Mouse (Mus musculus) mature B cell (primary cell): ENCODE data around the gene Fam213a.
"Not testable (repeated sequence)": the region's sequence is repeated elsewhere in the genome, so short reads cannot be mapped to it uniquely, and the experiment has no call there.

ENCODE experiments used
- in situ Hi-C: fragments of 300-500 bp; cut with MboI; formaldehyde crosslinking; loops from 2 replicates; pipeline ENCODE4 v1.14.3; 2019

Gene Fam213a

GRCm38 (mm10) chr14:41013630-41014613 lies at the start of gene Fam213a:
Fam213a (minus strand) TSS chr14:41013788.
- in situ Hi-C loops: no loop called here

DNA sequence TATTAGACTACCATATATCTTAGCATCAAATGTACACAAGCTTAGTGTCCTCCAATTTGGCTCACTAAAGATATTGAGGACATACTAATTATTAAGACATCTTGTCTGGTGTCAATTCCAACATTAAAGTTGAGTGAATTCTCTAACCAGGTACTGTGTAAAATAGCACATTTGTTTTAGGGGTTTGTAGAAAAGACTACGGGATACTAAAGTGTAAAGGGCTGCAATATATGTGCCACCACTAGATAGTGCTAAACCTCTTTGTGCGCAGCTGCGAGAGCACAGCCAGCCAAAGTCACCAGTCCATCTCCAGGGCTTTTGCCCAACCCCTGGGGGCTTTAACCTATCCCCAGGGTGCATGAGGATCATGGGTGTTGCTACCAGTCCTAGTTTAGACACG lies 39.6 kb upstream of the Fam213a start:
- in situ Hi-C loops: not testable (repeated sequence)

DNA sequence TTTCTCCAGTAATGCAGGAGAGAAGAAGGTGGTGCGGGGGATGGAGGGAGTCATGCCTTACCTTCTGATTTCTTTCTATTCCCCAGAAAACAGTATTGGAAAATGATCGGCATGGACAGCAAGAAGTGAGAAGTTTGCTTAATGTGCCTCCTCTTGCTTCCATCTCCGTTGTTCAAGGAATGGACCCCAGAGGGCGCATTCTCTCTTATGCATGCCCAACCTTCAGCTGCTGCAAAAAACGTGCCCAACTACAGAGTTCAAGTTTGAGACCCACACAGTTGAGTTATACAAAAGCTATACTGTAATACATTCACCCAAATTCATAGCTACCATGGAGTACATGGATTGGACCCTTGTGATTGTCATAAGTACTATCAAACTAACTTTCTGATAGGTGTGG lies 38.9 kb upstream of the Fam213a start:
- in situ Hi-C loops: no loop called here

GRCm38 (mm10) chr14:41050471-41050870 lies 36.9 kb upstream of the Fam213a start:
- in situ Hi-C loops: no loop called here

DNA sequence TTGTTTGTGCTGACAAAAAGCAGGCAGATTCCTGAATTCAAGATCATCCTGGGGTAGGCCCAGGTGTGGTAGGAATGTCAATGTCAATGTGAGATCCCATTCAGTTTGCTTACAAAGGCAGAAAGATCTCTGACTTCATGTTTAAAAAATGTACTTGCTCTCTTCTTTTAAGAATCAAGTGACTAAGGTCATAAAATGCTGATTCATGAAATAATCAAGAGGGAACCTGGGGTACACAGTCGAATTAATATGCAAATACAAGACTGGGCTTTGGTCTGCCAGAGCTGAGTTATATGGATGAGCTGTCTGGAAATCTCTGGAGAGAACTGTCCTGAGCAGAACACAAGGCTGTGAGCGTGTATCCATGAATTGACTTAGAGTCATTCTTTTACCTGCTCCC lies 33.8 kb upstream of the Fam213a start:
- in situ Hi-C loops: no loop called here

GRCm38 (mm10) chr14:41035146-41035798 lies 21.7 kb upstream of the Fam213a start:
- in situ Hi-C loops: no loop called here

DNA sequence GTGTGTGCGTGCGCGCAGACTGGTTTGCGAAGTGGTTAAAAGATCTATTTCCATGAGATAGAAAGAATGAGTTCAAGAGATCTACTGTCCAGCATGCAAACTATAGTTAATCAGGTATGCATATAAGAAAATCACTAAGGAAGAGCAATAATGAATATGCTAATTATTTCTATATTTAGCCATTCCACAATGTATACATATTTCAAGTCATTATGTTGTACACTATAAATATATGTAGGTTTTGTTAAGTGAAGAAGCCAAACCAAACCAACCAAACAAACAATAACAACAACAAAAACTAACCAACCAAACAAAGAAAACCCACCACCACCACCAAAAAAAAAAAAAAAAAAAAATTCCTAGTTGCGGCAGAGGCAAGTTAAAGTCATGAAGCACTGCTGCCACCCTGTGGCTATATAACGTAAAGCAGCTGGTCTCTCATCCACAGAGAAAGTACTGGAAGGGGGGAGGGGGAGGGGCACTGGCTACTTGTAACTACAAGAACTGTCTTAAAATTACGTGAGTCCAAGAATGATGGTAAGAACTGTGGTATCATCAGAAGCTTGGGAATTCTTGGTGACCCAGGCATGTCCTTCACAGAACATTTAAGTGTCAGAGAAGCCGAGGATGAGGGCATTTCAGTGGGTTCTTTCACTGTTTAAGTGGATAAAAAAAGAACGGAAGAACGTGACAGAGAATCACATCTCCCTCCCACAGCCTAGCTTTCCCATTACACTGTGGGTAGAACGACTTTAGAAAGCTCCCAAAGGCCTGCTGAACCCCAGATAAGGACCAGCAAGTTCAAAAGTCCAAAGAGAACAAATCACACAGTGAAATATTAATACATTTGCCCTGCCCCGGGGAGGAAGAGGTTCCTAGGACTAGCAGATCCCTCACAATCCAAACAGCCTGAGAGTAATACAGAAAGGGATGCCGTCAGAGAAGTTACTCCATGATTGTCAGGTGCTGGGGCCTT lies 19.8 kb upstream of the Fam213a start:
- in situ Hi-C loops: loop anchor here (5.0 kb wide), 1 partner anchor 56 kb away; no protein-coding TSS in a partner anchor

- in situ Hi-C loops: loop anchor here (5.0 kb wide), 1 partner anchor 54 kb away; no protein-coding TSS in a partner anchor
Observed at GRCm38 (mm10) chr14:41030989-41031513, 17.5 kb upstream of the Fam213a start.

GRCm38 (mm10) chr14:41029303-41029702 lies 15.7 kb upstream of the Fam213a start:
- in situ Hi-C loops: loop anchor here (10.0 kb wide), 1 partner anchor 115 kb away; no protein-coding TSS in a partner anchor

DNA sequence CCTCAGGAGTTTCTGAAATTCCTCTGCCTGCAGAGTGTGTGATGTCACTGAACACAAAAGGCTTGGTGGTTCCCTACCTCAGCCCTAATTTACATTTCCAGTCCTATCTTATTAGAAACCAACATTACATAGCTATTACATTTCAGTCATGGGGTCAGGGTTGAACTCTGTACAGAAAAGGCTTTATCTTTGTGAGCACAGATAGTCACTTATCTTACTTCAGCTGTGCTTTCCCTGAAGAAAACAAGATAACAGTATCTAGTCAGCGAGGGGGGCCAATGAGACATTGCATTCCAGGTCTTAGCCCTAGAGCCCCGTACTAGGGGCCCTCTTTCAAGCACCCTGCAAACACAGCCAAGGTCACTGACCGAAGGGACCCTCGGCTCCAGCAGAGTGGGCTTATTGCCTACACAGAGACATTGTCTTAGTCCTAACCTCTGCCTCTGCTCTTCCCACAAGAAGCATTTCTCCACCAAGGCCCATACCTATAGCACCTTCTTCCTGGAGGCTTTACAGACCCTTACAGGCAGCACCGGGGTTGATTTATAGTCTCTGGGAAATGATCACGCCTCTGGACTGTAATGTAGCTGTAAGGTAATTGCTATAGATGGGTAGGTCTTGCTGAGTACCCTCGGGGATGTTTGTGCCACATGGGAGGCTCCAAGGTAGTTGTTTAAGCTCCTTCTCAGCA lies 12.2 kb upstream of the Fam213a start:
- in situ Hi-C loops: loop anchor here (10.0 kb wide), 1 partner anchor 111 kb away; no protein-coding TSS in a partner anchor

DNA sequence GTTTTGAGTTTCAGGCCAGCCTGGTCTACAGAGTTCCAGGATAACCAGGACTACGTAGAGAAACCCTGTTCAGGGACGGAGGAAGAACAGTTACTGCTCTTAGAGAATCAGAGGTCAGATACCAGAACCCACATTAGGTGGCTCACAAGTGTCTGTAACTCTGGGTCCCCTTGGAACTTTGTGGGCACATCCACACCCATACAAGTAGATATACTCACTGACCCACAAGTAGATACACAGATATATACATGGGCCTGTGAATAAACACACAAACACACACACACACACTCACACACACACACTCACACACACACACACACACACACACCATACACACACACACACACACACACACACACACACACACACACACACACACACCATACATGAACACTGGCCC lies 11.5 kb upstream of the Fam213a start:
- in situ Hi-C loops: loop anchor here (10.0 kb wide), 1 partner anchor 110 kb away; no protein-coding TSS in a partner anchor

DNA sequence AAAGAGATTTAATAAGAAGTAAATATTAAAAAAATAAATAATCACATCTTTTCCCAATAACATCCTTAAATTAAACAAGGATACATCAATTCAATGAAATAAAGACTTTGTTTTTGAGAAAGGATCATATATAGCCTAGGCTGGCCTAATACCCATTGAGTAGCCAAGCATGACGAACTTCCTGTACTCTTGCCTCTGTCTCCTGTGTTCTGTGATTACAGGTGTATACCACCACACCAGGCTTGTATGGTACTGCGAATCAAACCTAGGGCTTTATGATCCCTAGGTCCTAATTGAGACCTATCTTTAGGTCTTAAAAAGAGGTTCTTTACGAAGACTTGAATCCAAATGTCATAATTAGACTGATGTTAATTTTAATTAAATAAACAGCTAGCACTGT lies 7.7 kb upstream of the Fam213a start:
- in situ Hi-C loops: loop anchor here (10.0 kb wide), 1 partner anchor 106 kb away; no protein-coding TSS in a partner anchor

DNA sequence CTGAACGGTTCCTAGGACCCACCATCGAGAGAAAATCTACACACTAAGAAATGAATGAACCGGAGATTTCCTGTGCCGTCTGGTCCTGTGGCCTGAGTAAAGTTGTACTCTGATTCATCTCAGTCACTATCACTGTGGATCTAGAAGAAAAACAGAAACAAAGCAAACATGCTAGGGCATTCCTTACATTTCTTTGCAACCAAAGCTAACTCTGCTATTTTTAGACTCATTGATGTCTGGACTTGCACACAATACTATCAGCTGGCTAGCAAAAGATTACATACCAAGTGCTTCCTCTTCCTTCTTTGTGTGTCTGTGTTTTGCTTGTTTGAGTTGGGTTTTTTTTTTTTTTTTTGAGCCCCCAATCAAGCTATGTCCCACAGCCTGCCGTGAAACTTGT lies 3.9 kb upstream of the Fam213a start:
- in situ Hi-C loops: no loop called here

DNA sequence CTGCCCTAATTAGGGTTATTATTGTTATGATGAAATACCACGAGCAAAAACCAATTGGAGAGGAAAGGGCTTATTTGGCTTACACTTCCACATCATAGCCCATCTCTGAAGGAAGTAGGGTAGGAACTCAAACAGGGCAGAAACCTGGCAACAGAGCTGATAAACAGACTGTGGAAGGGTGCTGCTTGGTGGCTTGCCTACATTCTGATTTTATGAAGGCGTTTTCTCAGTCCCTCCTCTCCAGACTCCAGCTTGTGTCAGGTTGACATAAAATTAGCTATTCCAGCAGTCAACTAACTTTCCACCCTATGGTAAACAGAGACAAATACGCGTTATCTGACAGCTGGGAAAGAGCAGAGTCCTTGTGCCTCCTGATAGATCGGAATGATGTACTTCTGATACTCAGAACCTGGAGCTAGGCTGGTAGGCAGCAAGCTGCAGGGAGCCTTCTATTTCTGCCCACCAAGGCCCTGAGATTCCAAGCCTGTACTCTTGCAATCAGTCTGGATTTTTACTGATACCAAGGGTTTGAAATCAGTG lies 1.2 kb upstream of the Fam213a start:
- in situ Hi-C loops: no loop called here

DNA sequence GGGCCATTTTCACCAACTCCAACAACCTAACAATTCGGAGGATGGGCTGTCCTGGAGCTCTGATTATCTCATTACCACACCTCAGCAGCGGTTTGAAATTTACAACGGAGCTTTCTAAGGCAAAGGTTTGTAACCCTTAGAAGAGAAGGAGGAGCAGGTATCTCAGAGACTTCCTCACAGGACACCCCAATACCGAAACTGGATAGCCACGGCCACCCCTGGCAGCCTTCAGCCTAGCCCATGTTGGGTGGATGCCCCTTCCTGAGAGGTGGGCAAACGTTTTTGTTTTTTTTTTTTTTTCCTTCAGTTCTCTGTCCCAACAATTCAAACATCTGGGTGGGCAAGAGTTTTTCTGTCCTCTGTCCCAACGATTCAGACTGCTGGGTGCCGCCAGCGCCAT lies 445 bp downstream of the Fam213a start:
- in situ Hi-C loops: no loop called here

- in situ Hi-C loops: no loop called here
Observed at GRCm38 (mm10) chr14:41011916-41012315, 1.7 kb downstream of the Fam213a start.

- in situ Hi-C loops: no loop called here
Observed at GRCm38 (mm10) chr14:41008138-41008537, 5.5 kb downstream of the Fam213a start.

- in situ Hi-C loops: no loop called here
Observed at GRCm38 (mm10) chr14:41007641-41008040, 5.9 kb downstream of the Fam213a start.

DNA sequence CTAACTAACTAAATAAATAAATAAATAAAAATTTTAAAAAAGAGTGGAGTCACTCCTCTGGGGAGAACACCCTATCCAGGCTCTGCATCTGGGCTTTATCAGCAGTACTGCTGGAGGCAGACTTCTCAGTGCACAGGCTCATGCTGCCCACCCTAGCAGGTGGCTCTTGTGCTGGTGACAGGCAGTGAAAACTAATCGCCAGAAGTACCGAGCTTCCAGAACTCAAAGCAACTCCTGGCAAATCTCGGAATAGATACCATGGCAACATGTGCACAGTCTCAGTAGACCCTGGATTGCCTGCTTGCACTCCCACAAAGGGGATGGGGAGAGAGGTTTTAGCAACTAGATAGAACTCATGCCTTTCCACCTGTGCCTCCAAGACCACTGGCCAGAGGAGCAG lies 6.7 kb downstream of the Fam213a start:
- in situ Hi-C loops: no loop called here

GRCm38 (mm10) chr14:41006263-41006662 lies 7.3 kb downstream of the Fam213a start:
- in situ Hi-C loops: no loop called here
